Mouse (Mus musculus): ENCODE measurements at regions not wholly inside any gene's neighbourhood (a gene's known extent, or its start where the extent isn't known, plus 50 kb on each side); places are given as distances from the start of the nearest gene placed in this dataset.
A peak's percentile ranks its signal among the peaks of the same experiment; 100 is the strongest.

GRCm38 (mm10) chr10:118722132-118722551 lies 147.9 kb downstream of the Dyrk2 start:
- no peak overlapping the region for H3K27ac ChIP-seq (replicated peaks; ENCODE audit: low read depth, low read length)
- no peaks in the 10 kb centered on the region for H3K36me3 ChIP-seq (replicated peaks; ENCODE audit: control insufficient read depth, insufficient read depth, low read depth, low read length)
- no peaks in the 10 kb centered on the region for H3K9me3 ChIP-seq (replicated peaks; ENCODE audit: control insufficient read depth, low read length)
- no peak overlapping the region for H3K4me2 ChIP-seq (ENCODE audit: low read depth, low read length)
- no peaks in the 10 kb centered on the region for H3K27me3 ChIP-seq (ENCODE audit: control insufficient read depth, insufficient read depth, low read length)
- 54% methylated on average over 5 of the region's 5 CpGs for WGBS
- ATAC-seq (replicated peaks; ENCODE audit: insufficient number of reproducible peaks, low FRiP score, low TSS enrichment, low read depth) (no peak), DNase-seq (ENCODE audit: low spot score) (no peak)
- no peak overlapping the region for H3K4me3 ChIP-seq (ENCODE audit: low read depth, low read length)
- no peaks in the 10 kb centered on the region for H3K4me1 ChIP-seq (ENCODE audit: control insufficient read depth, insufficient read depth, low read length)
- H3K9ac ChIP-seq (replicated peaks; ENCODE audit: low read length) = no peak overlapping the region

- peak; percentile 15 for DNase-seq (ENCODE audit: low spot score)
- Histone ChIP-seq H3K36me3 (replicated peaks; ENCODE audit: control insufficient read depth, insufficient read depth, low read depth, low read length) (no peaks in the 10 kb centered on the region), H3K27me3 (ENCODE audit: control insufficient read depth, insufficient read depth, low read length) (no peaks in the 10 kb centered on the region), H3K9me3 (replicated peaks; ENCODE audit: control insufficient read depth, low read length) (no peaks in the 10 kb centered on the region), H3K27ac (replicated peaks; ENCODE audit: low read depth, low read length) (no peak overlapping the region), H3K4me2 (ENCODE audit: low read depth, low read length) (no peak overlapping the region), H3K4me3 (ENCODE audit: low read depth, low read length) (no peak overlapping the region), H3K9ac (replicated peaks; ENCODE audit: low read length) (no peak overlapping the region), H3K4me1 (ENCODE audit: control insufficient read depth, insufficient read depth, low read length) (no peaks in the 10 kb centered on the region)
- ATAC-seq (replicated peaks; ENCODE audit: insufficient number of reproducible peaks, low FRiP score, low TSS enrichment, low read depth) = no peak
- 46% methylated on average over 3 of the region's 3 CpGs for WGBS
Measured at GRCm38 (mm10) chr10:118722671-118723070, 147.3 kb downstream of the Dyrk2 start.

GRCm38 (mm10) chr10:118736093-118736492 lies 133.9 kb downstream of the Dyrk2 start:
- no peaks in the 10 kb centered on the region for H3K9me3 ChIP-seq (replicated peaks; ENCODE audit: control insufficient read depth, low read length)
- H3K27ac ChIP-seq (replicated peaks; ENCODE audit: low read depth, low read length) = no peak overlapping the region
- H3K4me2 ChIP-seq (ENCODE audit: low read depth, low read length) = no peak overlapping the region
- no peaks in the 10 kb centered on the region for H3K27me3 ChIP-seq (ENCODE audit: control insufficient read depth, insufficient read depth, low read length)
- no peaks in the 10 kb centered on the region for H3K36me3 ChIP-seq (replicated peaks; ENCODE audit: control insufficient read depth, insufficient read depth, low read depth, low read length)
- H3K4me3 ChIP-seq (ENCODE audit: low read depth, low read length) = no peak overlapping the region
- H3K9ac ChIP-seq (replicated peaks; ENCODE audit: low read length) = no peak overlapping the region
- H3K4me1 ChIP-seq (ENCODE audit: control insufficient read depth, insufficient read depth, low read length) = no peaks in the 10 kb centered on the region
- no peak for DNase-seq (ENCODE audit: low spot score)
- WGBS = 79% methylated on average over 4 of the region's 4 CpGs
- no peak for ATAC-seq (replicated peaks; ENCODE audit: insufficient number of reproducible peaks, low FRiP score, low TSS enrichment, low read depth)

- Histone ChIP-seq H3K36me3 (replicated peaks; ENCODE audit: control insufficient read depth, insufficient read depth, low read depth, low read length) (no peaks in the 10 kb centered on the region), H3K4me3 (ENCODE audit: low read depth, low read length) (no peak overlapping the region), H3K9ac (replicated peaks; ENCODE audit: low read length) (no peak overlapping the region), H3K4me1 (ENCODE audit: control insufficient read depth, insufficient read depth, low read length) (no peaks in the 10 kb centered on the region), H3K9me3 (replicated peaks; ENCODE audit: control insufficient read depth, low read length) (no peaks in the 10 kb centered on the region), H3K4me2 (ENCODE audit: low read depth, low read length) (no peak overlapping the region), H3K27ac (replicated peaks; ENCODE audit: low read depth, low read length) (no peak overlapping the region), H3K27me3 (ENCODE audit: control insufficient read depth, insufficient read depth, low read length) (no peaks in the 10 kb centered on the region)
- DNase-seq (ENCODE audit: low spot score) (no peak), ATAC-seq (replicated peaks; ENCODE audit: insufficient number of reproducible peaks, low FRiP score, low TSS enrichment, low read depth) (no peak)
Measured at GRCm38 (mm10) chr10:118737064-118737463, 132.9 kb downstream of the Dyrk2 start.

GRCm38 (mm10) chr10:118739849-118740481 lies 130.0 kb downstream of the Dyrk2 start:
- ATAC-seq (replicated peaks; ENCODE audit: insufficient number of reproducible peaks, low FRiP score, low TSS enrichment, low read depth) (no peak), DNase-seq (ENCODE audit: low spot score) (no peak)
- Histone ChIP-seq H3K4me1 (ENCODE audit: control insufficient read depth, insufficient read depth, low read length) (no peaks in the 10 kb centered on the region), H3K9me3 (replicated peaks; ENCODE audit: control insufficient read depth, low read length) (no peaks in the 10 kb centered on the region), H3K4me3 (ENCODE audit: low read depth, low read length) (no peak overlapping the region), H3K9ac (replicated peaks; ENCODE audit: low read length) (no peak overlapping the region), H3K4me2 (ENCODE audit: low read depth, low read length) (no peak overlapping the region), H3K36me3 (replicated peaks; ENCODE audit: control insufficient read depth, insufficient read depth, low read depth, low read length) (no peaks in the 10 kb centered on the region), H3K27me3 (ENCODE audit: control insufficient read depth, insufficient read depth, low read length) (no peaks in the 10 kb centered on the region), H3K27ac (replicated peaks; ENCODE audit: low read depth, low read length) (no peak overlapping the region)
- WGBS = 86% methylated on average over 10 of the region's 10 CpGs

- no peak for ATAC-seq (replicated peaks; ENCODE audit: insufficient number of reproducible peaks, low FRiP score, low TSS enrichment, low read depth)
- Histone ChIP-seq H3K27me3 (ENCODE audit: control insufficient read depth, insufficient read depth, low read length) (no peaks in the 10 kb centered on the region), H3K27ac (replicated peaks; ENCODE audit: low read depth, low read length) (no peak overlapping the region), H3K36me3 (replicated peaks; ENCODE audit: control insufficient read depth, insufficient read depth, low read depth, low read length) (no peaks in the 10 kb centered on the region), H3K9me3 (replicated peaks; ENCODE audit: control insufficient read depth, low read length) (no peaks in the 10 kb centered on the region), H3K4me3 (ENCODE audit: low read depth, low read length) (no peak overlapping the region), H3K9ac (replicated peaks; ENCODE audit: low read length) (no peak overlapping the region), H3K4me1 (ENCODE audit: control insufficient read depth, insufficient read depth, low read length) (no peaks in the 10 kb centered on the region), H3K4me2 (ENCODE audit: low read depth, low read length) (no peak overlapping the region)
- no peak for DNase-seq (ENCODE audit: low spot score)
- 90% methylated on average over 9 of the region's 9 CpGs for WGBS
Measured at GRCm38 (mm10) chr10:118743831-118744230, 126.2 kb downstream of the Dyrk2 start.

GRCm38 (mm10) chr10:118746719-118747395 lies 123.2 kb downstream of the Dyrk2 start:
- WGBS = 44% methylated on average over 4 of the region's 4 CpGs
- H3K9me3 ChIP-seq (replicated peaks; ENCODE audit: control insufficient read depth, low read length) = no peaks in the 10 kb centered on the region
- no peak overlapping the region for H3K4me2 ChIP-seq (ENCODE audit: low read depth, low read length)
- no peak overlapping the region for H3K9ac ChIP-seq (replicated peaks; ENCODE audit: low read length)
- H3K27ac ChIP-seq (replicated peaks; ENCODE audit: low read depth, low read length) = no peak overlapping the region
- DNase-seq (ENCODE audit: low spot score) (no peak), ATAC-seq (replicated peaks; ENCODE audit: insufficient number of reproducible peaks, low FRiP score, low TSS enrichment, low read depth) (0 out of 2 replicates have a peak, but pooled peaks have one; percentile 34)
- H3K4me3 ChIP-seq (ENCODE audit: low read depth, low read length) = no peak overlapping the region
- H3K36me3 ChIP-seq (replicated peaks; ENCODE audit: control insufficient read depth, insufficient read depth, low read depth, low read length) = no peaks in the 10 kb centered on the region
- no peaks in the 10 kb centered on the region for H3K27me3 ChIP-seq (ENCODE audit: control insufficient read depth, insufficient read depth, low read length)
- no peaks in the 10 kb centered on the region for H3K4me1 ChIP-seq (ENCODE audit: control insufficient read depth, insufficient read depth, low read length)

- Histone ChIP-seq H3K9ac (replicated peaks; ENCODE audit: low read length) (no peak overlapping the region), H3K4me1 (ENCODE audit: control insufficient read depth, insufficient read depth, low read length) (no peaks in the 10 kb centered on the region), H3K36me3 (replicated peaks; ENCODE audit: control insufficient read depth, insufficient read depth, low read depth, low read length) (no peaks in the 10 kb centered on the region), H3K27me3 (ENCODE audit: control insufficient read depth, insufficient read depth, low read length) (no peaks in the 10 kb centered on the region), H3K9me3 (replicated peaks; ENCODE audit: control insufficient read depth, low read length) (no peaks in the 10 kb centered on the region), H3K27ac (replicated peaks; ENCODE audit: low read depth, low read length) (no peak overlapping the region), H3K4me3 (ENCODE audit: low read depth, low read length) (no peak overlapping the region), H3K4me2 (ENCODE audit: low read depth, low read length) (no peak overlapping the region)
- no peak for ATAC-seq (replicated peaks; ENCODE audit: insufficient number of reproducible peaks, low FRiP score, low TSS enrichment, low read depth)
- 86% methylated on average over 1 of the region's 1 CpGs for WGBS
- no peak for DNase-seq (ENCODE audit: low spot score)
Measured at GRCm38 (mm10) chr10:118749039-118749438, 121.0 kb downstream of the Dyrk2 start.

All from embryonic facial prominence, embryonic 11.5 days (tissue).